Mouse (Mus musculus) heart, adult 2 months (tissue): ENCODE measurements at regions not wholly inside any gene's neighbourhood (a gene's known extent, or its start where the extent isn't known, plus 50 kb on each side); places are given as distances from the start of the nearest gene placed in this dataset.

Source experiments
- CTCF ChIP-seq: fragments of 200-600 bp; IDR thresholded peaks from 2 replicates; pipeline ENCODE4 v1.8.1; 2022; ENCODE audit warnings: antibody characterized with exemption, mild to moderate bottlenecking, moderate library complexity
- POLR2A ChIP-seq: fragments of 200-500 bp; IDR thresholded peaks from 2 replicates; pipeline ENCODE4 v1.6.1; 2011; ENCODE audit warnings: mild to moderate bottlenecking, low read depth, low read length, control low read depth; ENCODE audit not compliant: insufficient read depth

GRCm38 (mm10) chr2:64536032-64536431 is 438.2 kb upstream of the Fign start:
- no peak for TF ChIP-seq CTCF
- no peak for TF ChIP-seq POLR2A
